Mouse (Mus musculus): ENCODE data around the gene Prpf8. TPM values are rescaled to one million over a fixed set of nuclear protein-coding genes. Genes with fewer than 3 reads are reported as not detected.

Gene Prpf8
- polyA plus RNA-seq, 1 experiment from 2014 or later, result 49.5 TPM

GRCm38 (mm10) chr11:75529771-75530170, 43.2 kb downstream of the Prpf8 start:
- H3K9me3 ChIP-seq, result no peaks in the 10 kb centered on the region
- H3K36me3 ChIP-seq, result no peaks in the 10 kb centered on the region
- no peaks in the 10 kb centered on the region for H3K27me3 ChIP-seq
- no peak overlapping the region for H3K9ac ChIP-seq
- H3K27ac ChIP-seq, result no peak overlapping the region
- H3K4me1 ChIP-seq, result peaks cover 15% of the 10 kb centered on the region
- WGBS, result 60% methylated on average over 4 of the region's 4 CpGs
- no peak overlapping the region for H3K4me3 ChIP-seq
- no peak for ATAC-seq (ENCODE audit: insufficient number of reproducible peaks, low FRiP score, low TSS enrichment, low read depth)
- H3K4me2 ChIP-seq, result no peak overlapping the region

- Histone ChIP-seq H3K4me1 (peaks cover 15% of the 10 kb centered on the region), H3K9ac (peak overlapping the region; percentile 37), H3K4me2 (peak overlapping the region; percentile 98), H3K4me3 (peak overlapping the region; percentile 62), H3K27me3 (no peaks in the 10 kb centered on the region), H3K9me3 (no peaks in the 10 kb centered on the region), H3K36me3 (no peaks in the 10 kb centered on the region), H3K27ac (no peak overlapping the region)
- no peak for ATAC-seq (ENCODE audit: insufficient number of reproducible peaks, low FRiP score, low TSS enrichment, low read depth)
- under 1% methylated on average over 10 of the region's 10 CpGs for WGBS
Measured at GRCm38 (mm10) chr11:75530325-75530724, 43.7 kb downstream of the Prpf8 start.

GRCm38 (mm10) chr11:75530845-75531373, 44.3 kb downstream of the Prpf8 start:
- Histone ChIP-seq H3K36me3 (no peaks in the 10 kb centered on the region), H3K4me3 (peak overlapping the region; percentile 62), H3K27ac (peak overlapping the region; percentile 62; the same call in 1 of the 2 replicates), H3K27me3 (no peaks in the 10 kb centered on the region), H3K9me3 (no peaks in the 10 kb centered on the region), H3K4me1 (peaks cover 15% of the 10 kb centered on the region), H3K4me2 (peak overlapping the region; percentile 98), H3K9ac (peak overlapping the region; percentile 37)
- under 1% methylated on average over 31 of the region's 31 CpGs for WGBS
- no peak; the same call in 1 of the 2 replicates for ATAC-seq (ENCODE audit: insufficient number of reproducible peaks, low FRiP score, low TSS enrichment, low read depth)

- H3K4me3 ChIP-seq, result peak within 1 kb of the TSS; percentile 62
- H3K27ac ChIP-seq, result peak within 1 kb of the TSS; percentile 84
- H3K9ac ChIP-seq, result peak within 1 kb of the TSS; percentile 37
- under 1% methylated on average over 62 of the region's 62 CpGs for WGBS
- H3K4me1 ChIP-seq, result peaks cover 15% of the 10 kb centered on the region
- H3K9me3 ChIP-seq, result no peaks in the 10 kb centered on the region
- peak within 1 kb of the TSS; percentile 98 for H3K4me2 ChIP-seq
- peak; percentile 91 for ATAC-seq (ENCODE audit: insufficient number of reproducible peaks, low FRiP score, low TSS enrichment, low read depth)
- no peaks in the 10 kb centered on the region for H3K27me3 ChIP-seq
- H3K36me3 ChIP-seq, result no peaks in the 10 kb centered on the region
Measured at GRCm38 (mm10) chr11:75531469-75532242, 45.0 kb downstream of the Prpf8 start, which contains the start of gene Slc43a2. Slc43a2 (plus strand) TSS chr11:75531694.

- H3K9ac ChIP-seq, result peak overlapping the region; percentile 37; the same call in 1 of the 2 replicates
- peak overlapping the region; percentile 62 for H3K4me3 ChIP-seq
- H3K36me3 ChIP-seq, result no peaks in the 10 kb centered on the region
- H3K27me3 ChIP-seq, result no peaks in the 10 kb centered on the region
- ATAC-seq (ENCODE audit: insufficient number of reproducible peaks, low FRiP score, low TSS enrichment, low read depth), result no peak
- 13% methylated on average over 38 of the region's 38 CpGs for WGBS
- peaks cover 15% of the 10 kb centered on the region for H3K4me1 ChIP-seq
- peak overlapping the region; percentile 98 for H3K4me2 ChIP-seq
- peak overlapping the region; percentile 17; the same call in 1 of the 2 replicates for H3K27ac ChIP-seq
- H3K9me3 ChIP-seq, result no peaks in the 10 kb centered on the region
Measured at GRCm38 (mm10) chr11:75532340-75533277, 46.0 kb downstream of the Prpf8 start.

- Histone ChIP-seq H3K4me1 (peaks cover 24% of the 10 kb centered on the region), H3K9ac (no peak overlapping the region), H3K9me3 (no peaks in the 10 kb centered on the region), H3K36me3 (no peaks in the 10 kb centered on the region), H3K4me2 (no peak overlapping the region), H3K4me3 (no peak overlapping the region), H3K27me3 (no peaks in the 10 kb centered on the region), H3K27ac (no peak overlapping the region)
- no peak for ATAC-seq (ENCODE audit: insufficient number of reproducible peaks, low FRiP score, low TSS enrichment, low read depth)
- WGBS, result 74% methylated on average over 6 of the region's 6 CpGs
Measured at GRCm38 (mm10) chr11:75533314-75534015, 46.8 kb downstream of the Prpf8 start.

- Histone ChIP-seq H3K9ac (no peak overlapping the region), H3K4me1 (peaks cover 28% of the 10 kb centered on the region), H3K4me2 (no peak overlapping the region), H3K9me3 (no peaks in the 10 kb centered on the region), H3K4me3 (no peak overlapping the region), H3K27ac (no peak overlapping the region), H3K36me3 (no peaks in the 10 kb centered on the region), H3K27me3 (no peaks in the 10 kb centered on the region)
- 69% methylated on average over 4 of the region's 4 CpGs for WGBS
- no peak for ATAC-seq (ENCODE audit: insufficient number of reproducible peaks, low FRiP score, low TSS enrichment, low read depth)
Measured at GRCm38 (mm10) chr11:75534286-75535033, 47.8 kb downstream of the Prpf8 start.

- 45% methylated on average over 13 of the region's 13 CpGs for WGBS
- H3K27ac ChIP-seq, result no peak overlapping the region
- H3K9ac ChIP-seq, result no peak overlapping the region
- H3K4me1 ChIP-seq, result peaks cover 29% of the 10 kb centered on the region
- H3K4me3 ChIP-seq, result no peak overlapping the region
- no peaks in the 10 kb centered on the region for H3K27me3 ChIP-seq
- H3K36me3 ChIP-seq, result no peaks in the 10 kb centered on the region
- ATAC-seq (ENCODE audit: insufficient number of reproducible peaks, low FRiP score, low TSS enrichment, low read depth), result no peak
- H3K9me3 ChIP-seq, result no peaks in the 10 kb centered on the region
- H3K4me2 ChIP-seq, result no peak overlapping the region
Measured at GRCm38 (mm10) chr11:75535106-75535795, 48.6 kb downstream of the Prpf8 start.

GRCm38 (mm10) chr11:75536255-75537024, 49.8 kb downstream of the Prpf8 start:
- H3K4me3 ChIP-seq, result no peak overlapping the region
- no peak for ATAC-seq (ENCODE audit: insufficient number of reproducible peaks, low FRiP score, low TSS enrichment, low read depth)
- H3K27me3 ChIP-seq, result no peaks in the 10 kb centered on the region
- no peaks in the 10 kb centered on the region for H3K36me3 ChIP-seq
- H3K4me2 ChIP-seq, result no peak overlapping the region
- no peak overlapping the region for H3K9ac ChIP-seq
- peaks cover 24% of the 10 kb centered on the region for H3K4me1 ChIP-seq
- H3K9me3 ChIP-seq, result no peaks in the 10 kb centered on the region
- no peak overlapping the region for H3K27ac ChIP-seq
- WGBS, result 83% methylated on average over 12 of the region's 12 CpGs

- H3K4me1 ChIP-seq, result peaks cover 23% of the 10 kb centered on the region
- no peak overlapping the region for H3K9ac ChIP-seq
- no peak overlapping the region for H3K4me2 ChIP-seq
- H3K27me3 ChIP-seq, result no peaks in the 10 kb centered on the region
- no peaks in the 10 kb centered on the region for H3K9me3 ChIP-seq
- no peak overlapping the region for H3K4me3 ChIP-seq
- no peaks in the 10 kb centered on the region for H3K36me3 ChIP-seq
- WGBS, result 85% methylated on average over 8 of the region's 8 CpGs
- no peak overlapping the region for H3K27ac ChIP-seq
- ATAC-seq (ENCODE audit: insufficient number of reproducible peaks, low FRiP score, low TSS enrichment, low read depth), result no peak
Measured at GRCm38 (mm10) chr11:75537025-75537414, 50.4 kb downstream of the Prpf8 start.
